Mouse (Mus musculus) CH12.LX (cell line): ENCODE measurements around the gene Hamp2. TPM values are rescaled to one million over a fixed set of nuclear protein-coding genes. Genes with fewer than 3 reads are reported as not detected.
A peak's percentile ranks its signal among the peaks of the same experiment; 100 is the strongest.

ENCODE experiments used
- DNase-seq: peaks from one replicate; pipeline ENCODE4 v3.0.0-alpha.2; 2013; ENCODE audit errors: extremely low read depth
- H3K27ac ChIP-seq: 2 replicates; pipeline ENCODE4 v1.5.1; 2012; ENCODE audit warnings: low read depth, mild to moderate bottlenecking, control low read depth, moderate library complexity; ENCODE audit not compliant: insufficient read depth
- H3K27me3 ChIP-seq: replicated peaks from 2 replicates; pipeline ENCODE3; 2012; ENCODE audit warnings: inconsistent platforms
- H3K36me3 ChIP-seq, 2 experiments: replicated peaks in 1 of 2; 2 replicates each; pipeline versions ENCODE3 to v1.6.1; 2012; ENCODE audit warnings: inconsistent platforms in 1 of 2, low read length in 1 of 2, mild to moderate bottlenecking in 1 of 2, mixed read lengths in 1 of 2, moderate library complexity in 1 of 2; ENCODE audit not compliant: control insufficient read depth in 1 of 2, insufficient read depth in 1 of 2
- H3K4me1 ChIP-seq, 2 experiments: 2 replicates each; pipeline ENCODE4 v1.6.1; 2012; ENCODE audit warnings: inconsistent platforms in 1 of 2, moderate library complexity in 1 of 2; ENCODE audit not compliant: insufficient read depth in 2 of 2, control insufficient read depth in 1 of 2
- H3K4me2 ChIP-seq: 2 replicates; pipeline ENCODE4 v1.6.1; 2012; ENCODE audit warnings: low read depth, mild to moderate bottlenecking, control low read depth; ENCODE audit not compliant: poor library complexity, insufficient read depth, severe bottlenecking
- H3K4me3 ChIP-seq, 3 experiments: fragments of 150-350 bp in 1 of 3; sonication (generic) in 1 of 3; replicated peaks in 1 of 3; 2 replicates each; pipeline versions ENCODE3 to v1.5.1; 2011 to 2012; ENCODE audit warnings: low read depth in 2 of 3, low read length in 2 of 3, mild to moderate bottlenecking in 2 of 3, moderate library complexity in 2 of 3, control low read depth in 1 of 3, improper control_type of control experiment in 1 of 3, inconsistent platforms in 1 of 3, mixed read lengths in 1 of 3; ENCODE audit not compliant: poor library complexity in 1 of 3
- H3K79me2 ChIP-seq: replicated peaks from 2 replicates; pipeline ENCODE4 v1.6.1; 2012; ENCODE audit warnings: mild to moderate bottlenecking, moderate library complexity; ENCODE audit not compliant: control insufficient read depth, poor library complexity, insufficient read depth, severe bottlenecking; ENCODE audit errors: extremely low read depth
- H3K9ac ChIP-seq: 2 replicates; pipeline ENCODE4 v1.6.1; 2012; ENCODE audit warnings: low read depth, mild to moderate bottlenecking, control low read depth, moderate library complexity; ENCODE audit not compliant: insufficient read depth
- H3K9me3 ChIP-seq: replicated peaks from 2 replicates; pipeline ENCODE3; 2012; ENCODE audit warnings: low read length, inconsistent platforms, mixed read lengths
- BHLHE40 ChIP-seq: IDR thresholded peaks from 2 replicates; pipeline ENCODE4 v1.6.1; 2011; ENCODE audit warnings: mild to moderate bottlenecking, low read depth, low read length, improper control_type of control experiment
- CHD1 ChIP-seq: IDR thresholded peaks from 2 replicates; pipeline ENCODE4 v1.6.1; 2012; ENCODE audit warnings: low read depth, low read length, improper control_type of control experiment, inconsistent platforms
- CHD2 ChIP-seq: IDR thresholded peaks from 2 replicates; pipeline ENCODE4 v1.6.1; 2011; ENCODE audit warnings: low read length, improper control_type of control experiment
- ETS1 ChIP-seq: conservative IDR thresholded peaks from 2 replicates; pipeline ENCODE4 v1.6.1; 2012; ENCODE audit warnings: low read depth, mild to moderate bottlenecking, inconsistent platforms, low read length, improper control_type of control experiment, moderate library complexity
- HCFC1 ChIP-seq: IDR thresholded peaks from 2 replicates; pipeline ENCODE4 v1.6.1; 2012; ENCODE audit warnings: low read depth, mild to moderate bottlenecking, inconsistent platforms, low read length, improper control_type of control experiment
- MAZ ChIP-seq: IDR thresholded peaks from 2 replicates; pipeline ENCODE4 v1.6.1; 2012; ENCODE audit warnings: low read depth, mild to moderate bottlenecking, inconsistent platforms, low read length, improper control_type of control experiment, moderate library complexity
- MXI1 ChIP-seq: IDR thresholded peaks from 2 replicates; pipeline ENCODE4 v1.6.1; 2011; ENCODE audit warnings: mild to moderate bottlenecking, low read depth, low read length, improper control_type of control experiment
- MYC ChIP-seq: IDR thresholded peaks from 2 replicates; pipeline ENCODE4 v1.6.1; 2011; ENCODE audit warnings: low read depth, mild to moderate bottlenecking, improper control_type of control experiment, low read length
- NRF1 ChIP-seq: IDR thresholded peaks from 2 replicates; pipeline ENCODE4 v1.6.1; 2014; ENCODE audit warnings: low read depth, mild to moderate bottlenecking, inconsistent platforms, low read length, improper control_type of control experiment, moderate library complexity
- POLR2A ChIP-seq: IDR thresholded peaks from 2 replicates; pipeline ENCODE4 v1.6.1; 2011; ENCODE audit warnings: low read depth, mild to moderate bottlenecking, improper control_type of control experiment, low read length
- POLR2AphosphoS2 ChIP-seq: IDR thresholded peaks from 2 replicates; pipeline ENCODE4 v1.6.1; 2011; ENCODE audit warnings: low read depth, low read length, improper control_type of control experiment
- RAD21 ChIP-seq: IDR thresholded peaks from 2 replicates; pipeline ENCODE4 v1.6.1; 2011; ENCODE audit warnings: low read depth, mild to moderate bottlenecking, low read length, improper control_type of control experiment, moderate library complexity
- SIN3A ChIP-seq: IDR thresholded peaks from 2 replicates; pipeline ENCODE4 v1.6.1; 2012; ENCODE audit warnings: low read length, improper control_type of control experiment, inconsistent platforms
- SMC3 ChIP-seq: IDR thresholded peaks from 2 replicates; pipeline ENCODE4 v1.6.1; 2011; ENCODE audit warnings: low read depth, low read length, improper control_type of control experiment
- TCF12 ChIP-seq: IDR thresholded peaks from 2 replicates; pipeline ENCODE4 v1.6.1; 2014; ENCODE audit warnings: low read depth, mild to moderate bottlenecking, inconsistent platforms, low read length, improper control_type of control experiment
- UBTF ChIP-seq: IDR thresholded peaks from 2 replicates; pipeline ENCODE4 v1.6.1; 2012; ENCODE audit warnings: low read depth, mild to moderate bottlenecking, inconsistent platforms, low read length, improper control_type of control experiment, moderate library complexity
- USF1 ChIP-seq: IDR thresholded peaks from 2 replicates; pipeline ENCODE4 v1.6.1; 2014; ENCODE audit warnings: low read depth, mild to moderate bottlenecking, inconsistent platforms, low read length, improper control_type of control experiment
- USF2 ChIP-seq: conservative IDR thresholded peaks from 2 replicates; pipeline ENCODE4 v1.6.1; 2011; ENCODE audit warnings: low read depth, low read length, improper control_type of control experiment
- ZC3H11A ChIP-seq: IDR thresholded peaks from 2 replicates; pipeline ENCODE4 v1.6.1; 2012; ENCODE audit warnings: low read depth, mild to moderate bottlenecking, inconsistent platforms, low read length, improper control_type of control experiment
- ZNF384 ChIP-seq: IDR thresholded peaks from 2 replicates; pipeline ENCODE4 v1.6.1; 2012; ENCODE audit warnings: low read depth, low read length, improper control_type of control experiment, inconsistent platforms
- dilution Hi-C: fragments of 300-500 bp; cut with MboI; formaldehyde crosslinking; loops from 2 replicates; pipeline ENCODE4 v1.14.3; 2020; ENCODE audit warnings: low sequenced_read_pairs; ENCODE audit not compliant: extremely low pct_unique_long_range_greater_than_20kb, extremely low pct_ligation_motif_present
- in situ Hi-C: fragments of 300-500 bp; cut with MboI; formaldehyde crosslinking; loops from 3 replicates; pipeline ENCODE4 v1.14.3; 2019; ENCODE audit warnings: low sequenced_read_pairs, low pct_ligation_motif_present, low pct_unique_long_range_greater_than_20kb, mixed read lengths
- polyA plus RNA-seq: library from polyadenylated mRNA; unstranded; fragments of >175 nt; gene quantifications from 2 replicates; pipeline ENCODE4 v1.2.1, GENCODE M21; 2012; ENCODE audit warnings: low read depth; ENCODE audit not compliant: insufficient read length
- total RNA-seq, 2 experiments: library from RNA; depleted of rRNA; stranded (reverse); fragments of 300-350 nt in 1 of 2; fragments of >200 nt in 1 of 2; gene quantifications; 2 replicates each; pipeline ENCODE4 v1.2.3; 2012 to 2014

The Hamp2 gene
- total and polyA plus RNA-seq, 3 experiments = not detected

DNA sequence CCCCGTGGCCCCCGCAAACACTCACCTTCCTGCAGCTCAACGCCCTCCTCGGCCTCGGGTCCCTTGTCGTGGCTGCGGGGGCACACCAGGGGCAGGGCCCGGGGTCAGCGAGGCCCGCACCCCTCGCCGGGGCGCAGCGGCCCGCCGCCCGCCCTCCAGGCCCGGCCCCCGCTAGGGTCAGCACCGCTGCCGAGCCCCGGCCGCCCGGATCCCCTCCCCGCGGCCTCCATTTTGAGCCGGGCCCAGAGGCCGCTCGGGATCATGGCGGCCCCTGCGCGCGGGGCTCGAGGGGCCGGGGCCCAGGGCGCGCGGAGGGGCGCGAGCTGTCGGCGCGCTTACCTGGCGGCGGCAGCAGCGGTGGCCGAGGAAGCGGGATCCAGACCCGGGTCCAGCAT lies 31.9 kb upstream of the Hamp2 start:
- H3K4me3 ChIP-seq = peak overlapping the region; percentile 51 to 91 (median 88)
- in situ Hi-C loops = no loop called here
- peak overlapping the region; percentile 100 for H3K9ac ChIP-seq
- H3K27ac ChIP-seq = peak overlapping the region; percentile 61
- H3K36me3 ChIP-seq = peaks cover 31 to 54% of the 10 kb centered on the region in 2 experiments
- peak; percentile 48 for TF ChIP-seq NRF1
- no peak for TF ChIP-seq USF1
- TF ChIP-seq, all 38 proteins: peak for 1
- H3K4me1 ChIP-seq = peaks cover 21 to 45% of the 10 kb centered on the region in 2 experiments
- no peaks in the 10 kb centered on the region for H3K9me3 ChIP-seq
- no peaks in the 10 kb centered on the region for H3K27me3 ChIP-seq
- no peaks in the 10 kb centered on the region; the same call in 1 of the 2 replicates for H3K79me2 ChIP-seq
- dilution Hi-C loops = no loop called here
- no peak for DNase-seq
- 0 out of 2 replicates have a peak overlapping the region, but pooled peaks have one; percentile 48 for H3K4me2 ChIP-seq

DNA sequence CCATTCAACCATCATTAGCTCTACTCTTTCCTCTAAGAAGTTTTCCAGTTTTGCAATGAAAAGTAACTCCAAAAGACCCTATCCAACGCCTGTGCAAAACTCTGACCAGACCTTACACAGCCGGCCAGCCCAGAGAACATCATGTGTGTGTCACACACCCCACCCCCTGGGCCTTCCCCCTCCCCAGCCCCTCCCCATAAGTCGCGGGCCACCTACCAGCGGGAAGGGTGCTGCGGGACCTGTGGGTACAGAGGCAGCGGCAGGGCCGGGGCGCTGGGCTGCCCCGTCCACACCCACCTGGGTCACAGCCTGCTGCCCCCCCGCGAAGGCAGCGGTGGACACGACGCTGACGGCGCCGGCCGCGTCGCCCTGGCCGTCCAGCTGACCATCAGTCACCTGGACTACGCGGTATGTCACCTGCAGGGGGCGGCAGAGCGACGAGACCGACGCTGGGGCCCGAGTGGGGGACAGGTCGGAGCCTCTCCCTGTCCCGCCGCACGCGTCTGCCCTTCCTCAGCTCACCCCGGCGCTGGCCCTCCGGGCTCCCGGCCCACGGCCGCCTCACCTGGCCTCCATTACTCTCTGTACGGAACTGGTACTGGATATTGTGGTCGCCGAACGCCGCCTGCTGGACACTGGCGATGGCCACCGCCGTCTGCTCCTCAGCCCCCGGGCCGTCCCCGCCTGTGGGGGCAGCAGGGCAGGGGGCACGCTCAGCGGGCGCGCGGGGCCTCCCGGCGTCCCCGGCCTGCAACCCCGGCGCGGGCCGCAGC lies 31.3 kb upstream of the Hamp2 start:
- in situ Hi-C loops = no loop called here
- TF ChIP-seq ETS1 (no peak), TCF12 (peak; percentile 25; the same call in 1 of the 2 replicates), HCFC1 (no peak), MAZ (peak; percentile 51; the same call in 1 of the 2 replicates), USF2 (no peak), POLR2A (peak; percentile 56; the same call in 1 of the 2 replicates), SMC3 (peak; percentile 52), UBTF (peak; percentile 70), SIN3A (peak; percentile 58; the same call in 1 of the 2 replicates), MYC (no peak), USF1 (no peak), ZNF384 (0 out of 2 replicates have a peak, but pooled peaks have one; percentile 3), MXI1 (no peak; the same call in 1 of the 2 replicates), ZC3H11A (no peak), RAD21 (peak; percentile 52), CHD2 (no peak), BHLHE40 (peak; percentile 76), POLR2AphosphoS2 (no peak), CHD1 (no peak)
- H3K9me3 ChIP-seq = no peaks in the 10 kb centered on the region
- no peaks in the 10 kb centered on the region; the same call in 1 of the 2 replicates for H3K79me2 ChIP-seq
- dilution Hi-C loops = no loop called here
- H3K9ac ChIP-seq = peak overlapping the region; percentile 100
- peaks cover 21 to 45% of the 10 kb centered on the region in 2 experiments for H3K4me1 ChIP-seq
- H3K4me3 ChIP-seq = peak overlapping the region; percentile 51 to 91 (median 88)
- peak; percentile 67 for DNase-seq
- H3K4me2 ChIP-seq = peak overlapping the region; percentile 48
- H3K27ac ChIP-seq = peak overlapping the region; percentile 61
- no peaks in the 10 kb centered on the region for H3K27me3 ChIP-seq
- H3K36me3 ChIP-seq = peaks cover 33 to 59% of the 10 kb centered on the region in 2 experiments
